Mouse (Mus musculus): Measurements from ENCODE around the gene Ski. TPM values are rescaled to one million over a fixed set of nuclear protein-coding genes. Genes with fewer than 3 reads are reported as not detected.

The Ski gene
- polyA plus RNA-seq, 1 experiment = 32.2 TPM

- no peak for DNase-seq (ENCODE audit: low read depth in 1 of 2, low spot score in 2 of 2)
- TF ChIP-seq POLR2A (IDR thresholded peaks at IDR 0.05; ENCODE audit: low read depth, low read length) (no peak), CTCF (IDR thresholded peaks at IDR 0.05; ENCODE audit: extremely low read depth, insufficient read depth, insufficient read length, insufficient replicate concordance) (no peak)
- H3K4me1 ChIP-seq (ENCODE audit: control insufficient read depth, insufficient read depth, insufficient read length) = peaks cover 6% of the 10 kb centered on the region; the same call in 1 of the 2 replicates
- H3K27me3 ChIP-seq (ENCODE audit: control insufficient read depth, insufficient read depth, low read length) = no peaks in the 10 kb centered on the region
- 43% methylated on average over 4 of the region's 4 CpGs for WGBS
- no peaks in the 10 kb centered on the region for H3K36me3 ChIP-seq (ENCODE audit: control insufficient read depth, insufficient read depth, low read length)
- no peak overlapping the region for H3K27ac ChIP-seq (ENCODE audit: insufficient read depth, low read length)
- H3K4me3 ChIP-seq (ENCODE audit: extremely low read depth, insufficient read depth, insufficient read length) = no peak overlapping the region
These were observed 105.8 kb downstream of the Ski start for GRCm38 (mm10) chr4:155116607-155117006.

- TF ChIP-seq POLR2A (IDR thresholded peaks at IDR 0.05; ENCODE audit: low read depth, low read length) = no peak
- no peak for TF ChIP-seq CTCF (IDR thresholded peaks at IDR 0.05; ENCODE audit: extremely low read depth, insufficient read depth, insufficient read length, insufficient replicate concordance)
- Histone ChIP-seq H3K27ac (ENCODE audit: insufficient read depth, low read length) (no peak overlapping the region), H3K4me3 (ENCODE audit: extremely low read depth, insufficient read depth, insufficient read length) (no peak overlapping the region), H3K27me3 (ENCODE audit: control insufficient read depth, insufficient read depth, low read length) (no peaks in the 10 kb centered on the region), H3K36me3 (ENCODE audit: control insufficient read depth, insufficient read depth, low read length) (no peaks in the 10 kb centered on the region), H3K4me1 (ENCODE audit: control insufficient read depth, insufficient read depth, insufficient read length) (peaks cover 6% of the 10 kb centered on the region; the same call in 1 of the 2 replicates)
- no peak for DNase-seq (ENCODE audit: low read depth in 1 of 2, low spot score in 2 of 2)
- 88% methylated on average over 8 of the region's 8 CpGs for WGBS
These were observed 108.5 kb downstream of the Ski start for GRCm38 (mm10) chr4:155113766-155114410.

- Histone ChIP-seq H3K27ac (ENCODE audit: insufficient read depth, low read length) (no peak overlapping the region), H3K27me3 (ENCODE audit: control insufficient read depth, insufficient read depth, low read length) (no peaks in the 10 kb centered on the region), H3K4me1 (ENCODE audit: control insufficient read depth, insufficient read depth, insufficient read length) (no peaks in the 10 kb centered on the region), H3K4me3 (ENCODE audit: extremely low read depth, insufficient read depth, insufficient read length) (no peak overlapping the region), H3K36me3 (ENCODE audit: control insufficient read depth, insufficient read depth, low read length) (no peaks in the 10 kb centered on the region)
- 91% methylated on average over 5 of the region's 5 CpGs for WGBS
- no peak for DNase-seq (ENCODE audit: low read depth in 1 of 2, low spot score in 2 of 2)
- TF ChIP-seq CTCF (IDR thresholded peaks at IDR 0.05; ENCODE audit: extremely low read depth, insufficient read depth, insufficient read length, insufficient replicate concordance) = no peak
- TF ChIP-seq POLR2A (IDR thresholded peaks at IDR 0.05; ENCODE audit: low read depth, low read length) = no peak
These were observed 112.9 kb downstream of the Ski start for GRCm38 (mm10) chr4:155109471-155109870.

DNA sequence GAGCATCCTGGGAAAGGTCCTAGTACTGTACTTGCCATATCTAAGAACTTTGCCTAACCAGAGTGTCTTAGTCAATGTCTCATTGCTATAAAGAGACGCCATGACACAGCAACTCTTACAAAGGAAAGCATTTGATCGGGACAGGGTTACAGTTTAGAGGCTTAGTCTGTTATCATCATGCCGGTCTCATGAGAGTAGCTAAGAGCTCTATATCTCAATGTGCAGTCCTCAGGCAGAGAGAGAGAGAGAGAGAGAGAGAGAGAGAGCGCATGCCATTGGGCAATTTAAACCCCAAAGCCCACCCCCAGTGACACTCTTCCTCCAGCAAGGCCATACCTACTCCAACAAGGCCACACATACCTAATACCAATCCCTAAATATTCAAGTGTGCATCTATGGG, 114.5 kb downstream of the Ski start:
- H3K4me3 ChIP-seq (ENCODE audit: extremely low read depth, insufficient read depth, insufficient read length) = no peak overlapping the region
- H3K36me3 ChIP-seq (ENCODE audit: control insufficient read depth, insufficient read depth, low read length) = no peaks in the 10 kb centered on the region
- TF ChIP-seq CTCF (IDR thresholded peaks at IDR 0.05; ENCODE audit: extremely low read depth, insufficient read depth, insufficient read length, insufficient replicate concordance) = no peak
- TF ChIP-seq POLR2A (IDR thresholded peaks at IDR 0.05; ENCODE audit: low read depth, low read length) = no peak
- H3K27ac ChIP-seq (ENCODE audit: insufficient read depth, low read length) = no peak overlapping the region
- no peak for DNase-seq (ENCODE audit: low read depth in 1 of 2, low spot score in 2 of 2)
- H3K27me3 ChIP-seq (ENCODE audit: control insufficient read depth, insufficient read depth, low read length) = no peaks in the 10 kb centered on the region
- H3K4me1 ChIP-seq (ENCODE audit: control insufficient read depth, insufficient read depth, insufficient read length) = no peaks in the 10 kb centered on the region
- 81% methylated on average over 4 of the region's 4 CpGs for WGBS

Other genes starting within 250 kb of the Ski start
- gene Plch2, start 165.8 kb downstream of the Ski start, polyA plus RNA-seq (2012; rRNA removed) = 0.20 and 0.29 TPM in 2 replicates
- gene Pex10, start 155.6 kb downstream of the Ski start, polyA plus RNA-seq (2012; rRNA removed) = 14.3 and 14.4 TPM in 2 replicates
- 37.7 and 44.1 TPM in 2 replicates for gene Rer1, start 136.2 kb downstream of the Ski start, polyA plus RNA-seq (2012; rRNA removed)
- gene Morn1, start 136.0 kb downstream of the Ski start, polyA plus RNA-seq (2012; rRNA removed) = 3.6 and 3.7 TPM in 2 replicates
- gene Faap20, start 27.2 kb upstream of the Ski start, polyA plus RNA-seq (2012; rRNA removed) = 43.2 and 64.8 TPM in 2 replicates
- gene Prkcz, start 138.8 kb upstream of the Ski start, polyA plus RNA-seq (2012; rRNA removed) = 2.9 and 3.0 TPM in 2 replicates
- gene Gabrd, start 175.5 kb upstream of the Ski start, polyA plus RNA-seq (2012; rRNA removed) = 0.02 and 0.22 TPM in 2 replicates
- gene Cfap74, start 186.6 kb upstream of the Ski start, polyA plus RNA-seq (2012; rRNA removed) = 0.13 and 0.72 TPM in 2 replicates
- gene Tmem52, start 246.5 kb upstream of the Ski start, polyA plus RNA-seq (2012; rRNA removed) = 0.26 and 0.28 TPM in 2 replicates